Mouse (Mus musculus) adrenal gland, postnatal 4 days (tissue): ENCODE data around the gene Stk39. TPM values are rescaled to one million over a fixed set of nuclear protein-coding genes. Genes with fewer than 3 reads are reported as not detected.

ENCODE experiments used
- DNase-seq, 2 experiments: peaks; one replicate each; pipeline ENCODE4 v3.0.0; 2021 to 2022; ENCODE audit warnings: low spot score in 2 of 2, mixed read lengths in 2 of 2
- total RNA-seq, 2 experiments: library from RNA; stranded (reverse); gene quantifications; 2 replicates each; pipeline ENCODE4 v1.2.3; 2021

Stk39 gene
- total RNA-seq, 2 experiments from 2014 or later: 94.9 to 96.1 TPM

- DNase-seq: peak; percentile 49 to 61
Observed at GRCm38 (mm10) chr2:68349593-68350383, 122.3 kb downstream of the Stk39 start.

- DNase-seq: no peak
Observed at GRCm38 (mm10) chr2:68348966-68349365, 123.1 kb downstream of the Stk39 start.

GRCm38 (mm10) chr2:68346606-68347237 lies 125.3 kb downstream of the Stk39 start:
- no peak for DNase-seq

- no peak for DNase-seq
Observed at GRCm38 (mm10) chr2:68345269-68345668, 126.8 kb downstream of the Stk39 start.

GRCm38 (mm10) chr2:68343751-68344150 lies 128.3 kb downstream of the Stk39 start:
- no peak for DNase-seq

- DNase-seq: no peak
Observed at GRCm38 (mm10) chr2:68342122-68342646, 129.9 kb downstream of the Stk39 start.

- no peak for DNase-seq
Observed at GRCm38 (mm10) chr2:68336913-68337312, 135.2 kb downstream of the Stk39 start.

- DNase-seq: no peak
Observed at GRCm38 (mm10) chr2:68334945-68335344, 137.1 kb downstream of the Stk39 start.

- DNase-seq: no peak
Observed at GRCm38 (mm10) chr2:68325306-68325705, 146.8 kb downstream of the Stk39 start.

GRCm38 (mm10) chr2:68321230-68321629 lies 150.8 kb downstream of the Stk39 start:
- DNase-seq: no peak

- DNase-seq: no peak
Observed at GRCm38 (mm10) chr2:68320670-68321069, 151.4 kb downstream of the Stk39 start.

- DNase-seq: no peak
Observed at GRCm38 (mm10) chr2:68318452-68318851, 153.6 kb downstream of the Stk39 start.

GRCm38 (mm10) chr2:68317895-68318294 lies 154.2 kb downstream of the Stk39 start:
- DNase-seq: no peak

GRCm38 (mm10) chr2:68317452-68317851 lies 154.6 kb downstream of the Stk39 start:
- DNase-seq: no peak

- no peak for DNase-seq
Observed at GRCm38 (mm10) chr2:68315258-68315657, 156.8 kb downstream of the Stk39 start.

- DNase-seq: no peak
Observed at GRCm38 (mm10) chr2:68310121-68310520, 161.9 kb downstream of the Stk39 start.

- no peak for DNase-seq
Observed at GRCm38 (mm10) chr2:68306519-68306918, 165.5 kb downstream of the Stk39 start.

GRCm38 (mm10) chr2:68304771-68305460 lies 167.2 kb downstream of the Stk39 start:
- DNase-seq: no peak

- no peak for DNase-seq
Observed at GRCm38 (mm10) chr2:68301811-68302542, 170.1 kb downstream of the Stk39 start.

- DNase-seq: no peak
Observed at GRCm38 (mm10) chr2:68298356-68298755, 173.7 kb downstream of the Stk39 start.

- DNase-seq: no peak
Observed at GRCm38 (mm10) chr2:68297955-68298354, 174.1 kb downstream of the Stk39 start.
